Mouse (Mus musculus): ENCODE measurements at regions not wholly inside any gene's neighbourhood (a gene's known extent, or its start where the extent isn't known, plus 50 kb on each side); places are given as distances from the start of the nearest gene placed in this dataset.

- no peaks in the 10 kb centered on the region for H3K36me3 ChIP-seq (ENCODE audit: insufficient read depth, low read length)
- no peak overlapping the region for H3K4me3 ChIP-seq (replicated peaks; ENCODE audit: low read length)
- H3K27me3 ChIP-seq (ENCODE audit: insufficient read depth, low read length) = no peaks in the 10 kb centered on the region
- TF ChIP-seq NANOG (IDR thresholded peaks at IDR 0.05; ENCODE audit: borderline replicate concordance, low read length) (no peak), CTCF (conservative IDR thresholded peaks at IDR 0.05; ENCODE audit: low read length) (no peak), POU5F1 (IDR thresholded peaks at IDR 0.05; ENCODE audit: borderline replicate concordance, low read length) (no peak)
- H3K9me3 ChIP-seq (ENCODE audit: low read length) = no peaks in the 10 kb centered on the region
- no peaks in the 10 kb centered on the region for H3K4me1 ChIP-seq (replicated peaks; ENCODE audit: low read depth, low read length)
Observed at GRCm38 (mm10) chr7:70548936-70549450, 182.5 kb upstream of the Nr2f2 start.

DNA sequence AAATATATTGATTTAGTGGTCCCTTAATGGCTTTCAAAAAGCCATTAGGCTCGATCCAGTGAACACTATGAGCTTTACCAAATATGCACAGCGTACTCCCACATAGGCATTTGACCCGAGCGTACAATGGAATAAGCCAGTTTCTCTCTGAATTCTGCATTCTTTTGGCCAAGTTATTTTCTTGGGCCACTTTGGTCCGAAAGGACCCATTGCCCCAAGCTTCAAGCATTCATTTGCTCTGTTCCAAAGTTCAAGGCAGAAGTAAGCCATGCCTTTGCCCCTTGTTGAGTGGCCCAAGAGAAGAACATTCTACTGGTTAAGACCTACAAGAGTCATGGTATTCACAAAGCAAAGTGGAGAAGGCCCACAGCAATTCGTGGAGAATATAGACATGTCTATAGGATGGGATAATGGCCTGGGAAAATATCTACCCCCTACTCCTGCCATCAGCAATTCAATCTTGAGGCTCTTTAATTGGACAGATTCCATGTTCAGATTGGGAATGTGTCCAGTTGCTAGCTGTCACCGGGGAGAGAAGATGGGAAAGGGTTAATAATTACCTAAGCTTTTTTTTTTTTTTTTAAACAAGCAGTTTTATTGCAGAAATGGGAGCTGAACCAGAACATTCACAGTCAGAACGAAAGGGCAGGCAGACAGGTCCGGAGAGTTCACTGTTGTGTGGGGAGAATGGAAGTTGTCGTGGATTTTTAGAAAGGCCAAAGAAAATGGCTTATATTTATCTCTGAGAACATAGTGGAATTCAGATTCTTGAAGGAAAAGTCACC lies 175.5 kb upstream of the Nr2f2 start:
- Histone ChIP-seq H3K4me1 (replicated peaks; ENCODE audit: low read depth, low read length) (no peaks in the 10 kb centered on the region), H3K4me3 (replicated peaks; ENCODE audit: low read length) (no peak overlapping the region), H3K36me3 (ENCODE audit: insufficient read depth, low read length) (no peaks in the 10 kb centered on the region), H3K9me3 (ENCODE audit: low read length) (no peaks in the 10 kb centered on the region), H3K27me3 (ENCODE audit: insufficient read depth, low read length) (no peaks in the 10 kb centered on the region)
- TF ChIP-seq NANOG (IDR thresholded peaks at IDR 0.05; ENCODE audit: borderline replicate concordance, low read length) (no peak), CTCF (conservative IDR thresholded peaks at IDR 0.05; ENCODE audit: low read length) (no peak), POU5F1 (IDR thresholded peaks at IDR 0.05; ENCODE audit: borderline replicate concordance, low read length) (no peak)

- Histone ChIP-seq H3K27me3 (ENCODE audit: insufficient read depth, low read length) (no peaks in the 10 kb centered on the region), H3K4me3 (replicated peaks; ENCODE audit: low read length) (no peak overlapping the region), H3K9me3 (ENCODE audit: low read length) (no peaks in the 10 kb centered on the region), H3K4me1 (replicated peaks; ENCODE audit: low read depth, low read length) (no peaks in the 10 kb centered on the region), H3K36me3 (ENCODE audit: insufficient read depth, low read length) (no peaks in the 10 kb centered on the region)
- TF ChIP-seq POU5F1 (IDR thresholded peaks at IDR 0.05; ENCODE audit: borderline replicate concordance, low read length) (no peak), CTCF (conservative IDR thresholded peaks at IDR 0.05; ENCODE audit: low read length) (no peak), NANOG (IDR thresholded peaks at IDR 0.05; ENCODE audit: borderline replicate concordance, low read length) (no peak)
Observed at GRCm38 (mm10) chr7:70539121-70539642, 172.6 kb upstream of the Nr2f2 start.

DNA sequence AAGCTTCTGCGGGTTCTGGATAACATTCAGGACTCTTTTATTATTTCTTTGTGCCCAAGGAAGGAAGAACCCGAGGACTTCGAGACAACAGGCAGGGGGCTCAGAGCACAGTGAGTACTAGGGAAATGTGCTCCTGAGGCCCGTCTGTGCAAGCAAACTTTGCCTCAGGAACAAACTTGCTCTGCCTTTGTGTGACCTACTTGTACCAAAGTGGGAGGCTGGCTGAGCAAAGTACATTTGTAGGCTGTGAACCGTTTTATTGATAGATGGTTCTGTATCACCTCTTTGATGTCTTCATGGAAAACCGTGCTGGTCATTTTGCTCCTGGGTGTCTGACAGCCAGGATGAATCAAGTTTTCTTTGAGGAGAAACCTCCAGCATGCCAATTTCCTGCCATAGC lies 169.5 kb upstream of the Nr2f2 start:
- Histone ChIP-seq H3K27me3 (ENCODE audit: insufficient read depth, low read length) (no peaks in the 10 kb centered on the region), H3K9me3 (ENCODE audit: low read length) (no peaks in the 10 kb centered on the region), H3K4me3 (replicated peaks; ENCODE audit: low read length) (no peak overlapping the region), H3K36me3 (ENCODE audit: insufficient read depth, low read length) (no peaks in the 10 kb centered on the region), H3K4me1 (replicated peaks; ENCODE audit: low read depth, low read length) (no peaks in the 10 kb centered on the region)
- no peak for TF ChIP-seq POU5F1 (IDR thresholded peaks at IDR 0.05; ENCODE audit: borderline replicate concordance, low read length)
- TF ChIP-seq NANOG (IDR thresholded peaks at IDR 0.05; ENCODE audit: borderline replicate concordance, low read length) = no peak
- TF ChIP-seq CTCF (conservative IDR thresholded peaks at IDR 0.05; ENCODE audit: low read length) = no peak

DNA sequence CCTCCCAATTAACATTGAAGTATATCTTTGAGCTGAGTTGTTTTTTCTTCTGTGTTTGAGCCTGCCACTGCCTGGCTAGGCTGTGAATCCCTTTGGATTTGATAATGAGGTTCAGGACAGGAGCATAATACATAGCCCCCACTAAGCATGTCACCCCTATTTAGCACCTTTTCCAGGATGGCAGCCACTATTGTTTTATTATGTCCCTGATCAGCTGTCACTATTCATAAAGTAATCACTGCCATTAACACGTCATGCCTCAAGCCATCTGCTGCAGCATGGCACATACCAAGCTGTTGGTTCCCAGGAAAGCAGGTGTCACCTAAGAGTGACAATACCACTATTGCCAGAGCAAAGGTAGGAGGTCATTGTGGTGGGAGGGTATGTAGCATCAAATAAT lies 167.0 kb upstream of the Nr2f2 start:
- Histone ChIP-seq H3K27me3 (ENCODE audit: insufficient read depth, low read length) (no peaks in the 10 kb centered on the region), H3K9me3 (ENCODE audit: low read length) (no peaks in the 10 kb centered on the region), H3K36me3 (ENCODE audit: insufficient read depth, low read length) (no peaks in the 10 kb centered on the region), H3K4me3 (replicated peaks; ENCODE audit: low read length) (no peak overlapping the region), H3K4me1 (replicated peaks; ENCODE audit: low read depth, low read length) (no peaks in the 10 kb centered on the region)
- no peak for TF ChIP-seq POU5F1 (IDR thresholded peaks at IDR 0.05; ENCODE audit: borderline replicate concordance, low read length)
- no peak for TF ChIP-seq NANOG (IDR thresholded peaks at IDR 0.05; ENCODE audit: borderline replicate concordance, low read length)
- TF ChIP-seq CTCF (conservative IDR thresholded peaks at IDR 0.05; ENCODE audit: low read length) = no peak

GRCm38 (mm10) chr7:70527921-70528320 lies 161.4 kb upstream of the Nr2f2 start:
- H3K36me3 ChIP-seq (ENCODE audit: insufficient read depth, low read length) = no peaks in the 10 kb centered on the region

DNA sequence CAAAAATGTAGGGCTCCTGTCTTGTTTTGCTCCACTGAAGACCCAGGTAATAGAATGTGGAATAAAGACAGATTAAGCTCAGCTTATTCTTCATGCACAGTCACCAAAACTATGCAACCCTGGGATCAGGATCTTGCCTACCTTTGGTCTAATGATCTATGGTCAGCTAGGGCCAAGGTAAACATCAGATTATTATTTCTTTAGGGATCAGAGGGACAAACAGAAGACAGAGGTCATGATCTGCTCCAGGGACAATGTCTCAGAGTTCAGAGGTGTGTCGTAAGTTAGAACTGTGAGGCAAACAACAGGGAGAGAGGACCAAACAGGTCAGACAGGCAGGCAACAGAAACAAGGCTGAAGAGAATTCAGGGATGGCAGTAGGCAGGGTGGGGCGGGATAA lies 158.8 kb upstream of the Nr2f2 start:
- H3K27me3 ChIP-seq (ENCODE audit: insufficient read depth, low read length) = no peaks in the 10 kb centered on the region
- TF ChIP-seq CTCF (conservative IDR thresholded peaks at IDR 0.05; ENCODE audit: low read length) = no peak
- TF ChIP-seq POU5F1 (IDR thresholded peaks at IDR 0.05; ENCODE audit: borderline replicate concordance, low read length) = no peak
- no peak for TF ChIP-seq NANOG (IDR thresholded peaks at IDR 0.05; ENCODE audit: borderline replicate concordance, low read length)
- H3K9me3 ChIP-seq (ENCODE audit: low read length) = no peaks in the 10 kb centered on the region
- no peaks in the 10 kb centered on the region for H3K36me3 ChIP-seq (ENCODE audit: insufficient read depth, low read length)
- no peak overlapping the region for H3K4me3 ChIP-seq (replicated peaks; ENCODE audit: low read length)
- no peaks in the 10 kb centered on the region for H3K4me1 ChIP-seq (replicated peaks; ENCODE audit: low read depth, low read length)

More at GRCm38 (mm10) chr7:70527921-70528320, 161.4 kb upstream of the Nr2f2 start:
- Histone ChIP-seq H3K4me3 (replicated peaks; ENCODE audit: low read length) (no peak overlapping the region), H3K9me3 (ENCODE audit: low read length) (no peaks in the 10 kb centered on the region), H3K27me3 (ENCODE audit: insufficient read depth, low read length) (no peaks in the 10 kb centered on the region), H3K4me1 (replicated peaks; ENCODE audit: low read depth, low read length) (no peaks in the 10 kb centered on the region)
- no peak for TF ChIP-seq POU5F1 (IDR thresholded peaks at IDR 0.05; ENCODE audit: borderline replicate concordance, low read length)
- no peak for TF ChIP-seq CTCF (conservative IDR thresholded peaks at IDR 0.05; ENCODE audit: low read length)
- TF ChIP-seq NANOG (IDR thresholded peaks at IDR 0.05; ENCODE audit: borderline replicate concordance, low read length) = no peak

DNA sequence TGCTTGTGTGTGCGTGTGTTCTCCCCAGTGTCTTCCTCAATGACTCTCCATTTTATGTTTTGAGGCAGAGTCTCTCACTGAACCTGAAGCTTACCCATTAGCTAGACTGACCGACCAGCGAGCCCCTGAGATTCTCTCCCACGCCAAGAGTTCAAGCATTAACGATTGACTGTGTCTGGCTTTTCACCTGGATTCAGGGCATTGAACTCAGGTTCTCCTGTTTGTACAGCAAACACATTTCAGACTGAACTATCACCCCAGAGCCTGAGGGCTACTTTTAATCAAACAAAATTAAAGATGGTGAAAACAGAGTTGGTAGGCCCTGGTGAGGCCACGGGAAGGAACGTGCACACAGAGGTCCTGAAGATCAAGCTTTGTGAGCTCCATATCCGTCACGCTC lies 158.2 kb upstream of the Nr2f2 start:
- Histone ChIP-seq H3K9me3 (ENCODE audit: low read length) (no peaks in the 10 kb centered on the region), H3K27me3 (ENCODE audit: insufficient read depth, low read length) (no peaks in the 10 kb centered on the region), H3K4me1 (replicated peaks; ENCODE audit: low read depth, low read length) (no peaks in the 10 kb centered on the region), H3K36me3 (ENCODE audit: insufficient read depth, low read length) (no peaks in the 10 kb centered on the region), H3K4me3 (replicated peaks; ENCODE audit: low read length) (no peak overlapping the region)
- no peak for TF ChIP-seq POU5F1 (IDR thresholded peaks at IDR 0.05; ENCODE audit: borderline replicate concordance, low read length)
- no peak for TF ChIP-seq CTCF (conservative IDR thresholded peaks at IDR 0.05; ENCODE audit: low read length)
- TF ChIP-seq NANOG (IDR thresholded peaks at IDR 0.05; ENCODE audit: borderline replicate concordance, low read length) = no peak

Data from E14TG2a.4 (cell line).